Mouse (Mus musculus) heart, embryonic 10.5 days (tissue): ENCODE measurements around the gene Syn3. TPM values are rescaled to one million over a fixed set of nuclear protein-coding genes. Genes with fewer than 3 reads are reported as not detected.

Source experiments
- DNase-seq: peaks from one replicate; pipeline ENCODE4 v3.0.0-alpha.2; 2017; ENCODE audit warnings: low spot score
- H3K27ac ChIP-seq: fragments of 300-500 bp; sonication (generic); 2 replicates; pipeline ENCODE4 v1.5.1; 2016; ENCODE audit warnings: mild to moderate bottlenecking
- H3K27me3 ChIP-seq: fragments of 300-500 bp; sonication (generic); 2 replicates; pipeline ENCODE4 v1.6.1; 2016; ENCODE audit warnings: mild to moderate bottlenecking; ENCODE audit not compliant: poor library complexity, insufficient read depth, severe bottlenecking
- H3K36me3 ChIP-seq: fragments of 300-500 bp; sonication (generic); 2 replicates; pipeline ENCODE4 v1.6.1; 2016; ENCODE audit warnings: mild to moderate bottlenecking, moderate library complexity
- H3K4me1 ChIP-seq: fragments of 300-500 bp; sonication (generic); 2 replicates; pipeline ENCODE4 v1.6.1; 2016; ENCODE audit warnings: mild to moderate bottlenecking
- H3K4me3 ChIP-seq: fragments of 300-500 bp; sonication (generic); 2 replicates; pipeline ENCODE4 v1.5.1; 2016; ENCODE audit warnings: mild to moderate bottlenecking, moderate library complexity
- H3K9me3 ChIP-seq: fragments of 300-500 bp; sonication (generic); 2 replicates; pipeline ENCODE4 v1.6.1; 2016; ENCODE audit warnings: mild to moderate bottlenecking, moderate library complexity
- WGBS: fragments of 180-500 bp; shearing (Covaris S2); methylation state at CpG from one replicate; pipeline ENCODE4 v1.1.7; 2016; 5-methylcytosine and 5-hydroxymethylcytosine counted together
- polyA plus RNA-seq: library from polyadenylated mRNA; unstranded; fragments of >200 nt; fragmentation: Nextera tagmentation; extraction: Ambion mirVana; gene quantifications from 2 replicates; pipeline ENCODE4 v1.2.1, GENCODE M21; 2016

Syn3 gene
- polyA plus RNA-seq, 1 experiment from 2014 or later, result 1.2 TPM

GRCm38 (mm10) chr10:86334581-86334980, 164.1 kb downstream of the Syn3 start:
- Histone ChIP-seq H3K4me3 (no peak overlapping the region), H3K27ac (no peak overlapping the region; the same call in 1 of the 2 replicates), H3K9me3 (no peaks in the 10 kb centered on the region), H3K4me1 (peaks cover 80% of the 10 kb centered on the region), H3K36me3 (no peaks in the 10 kb centered on the region), H3K27me3 (no peaks in the 10 kb centered on the region)
- DNase-seq, result no peak
- 46% methylated on average over 8 of the region's 8 CpGs for WGBS

- 48% methylated on average over 3 of the region's 3 CpGs for WGBS
These were observed 165.8 kb downstream of the Syn3 start for GRCm38 (mm10) chr10:86332942-86333341.

GRCm38 (mm10) chr10:86331681-86332281, 166.9 kb downstream of the Syn3 start:
- Histone ChIP-seq H3K36me3 (peaks cover 2% of the 10 kb centered on the region; the same call in 1 of the 2 replicates), H3K27ac (peak overlapping the region; percentile 67), H3K27me3 (no peaks in the 10 kb centered on the region), H3K4me1 (peaks cover 54% of the 10 kb centered on the region), H3K4me3 (no peak overlapping the region), H3K9me3 (no peaks in the 10 kb centered on the region)
- WGBS, result 46% methylated on average over 7 of the region's 7 CpGs
- no peak for DNase-seq

More at GRCm38 (mm10) chr10:86332942-86333341, 165.8 kb downstream of the Syn3 start:
- no peaks in the 10 kb centered on the region for H3K36me3 ChIP-seq
- H3K9me3 ChIP-seq, result no peaks in the 10 kb centered on the region
- peak overlapping the region; percentile 7; the same call in 1 of the 2 replicates for H3K27ac ChIP-seq
- DNase-seq, result no peak
- no peak overlapping the region for H3K4me3 ChIP-seq
- peaks cover 64% of the 10 kb centered on the region for H3K4me1 ChIP-seq
- H3K27me3 ChIP-seq, result no peaks in the 10 kb centered on the region

- H3K9me3 ChIP-seq, result no peaks in the 10 kb centered on the region
- 51% methylated on average over 5 of the region's 5 CpGs for WGBS
- H3K36me3 ChIP-seq, result peaks cover 3% of the 10 kb centered on the region; the same call in 1 of the 2 replicates
- no peaks in the 10 kb centered on the region for H3K27me3 ChIP-seq
- DNase-seq, result no peak
- H3K4me3 ChIP-seq, result no peak overlapping the region
- H3K27ac ChIP-seq, result peak overlapping the region; percentile 67
- H3K4me1 ChIP-seq, result peaks cover 48% of the 10 kb centered on the region
These were observed 167.6 kb downstream of the Syn3 start for GRCm38 (mm10) chr10:86330993-86331680.

GRCm38 (mm10) chr10:86329241-86329882, 169.3 kb downstream of the Syn3 start:
- 90% methylated on average over 8 of the region's 8 CpGs for WGBS
- H3K27ac ChIP-seq, result no peak overlapping the region
- no peaks in the 10 kb centered on the region for H3K9me3 ChIP-seq
- DNase-seq, result no peak
- no peak overlapping the region for H3K4me3 ChIP-seq
- H3K36me3 ChIP-seq, result peaks cover 3% of the 10 kb centered on the region; the same call in 1 of the 2 replicates
- H3K27me3 ChIP-seq, result no peaks in the 10 kb centered on the region
- H3K4me1 ChIP-seq, result peaks cover 41% of the 10 kb centered on the region

- Histone ChIP-seq H3K4me3 (no peak overlapping the region), H3K36me3 (peaks cover 3% of the 10 kb centered on the region; the same call in 1 of the 2 replicates), H3K4me1 (peaks cover 37% of the 10 kb centered on the region), H3K27ac (no peak overlapping the region), H3K9me3 (no peaks in the 10 kb centered on the region), H3K27me3 (no peaks in the 10 kb centered on the region)
- 80% methylated on average over 2 of the region's 2 CpGs for WGBS
- DNase-seq, result no peak
These were observed 170.0 kb downstream of the Syn3 start for GRCm38 (mm10) chr10:86328691-86329090.

- Histone ChIP-seq H3K9me3 (no peaks in the 10 kb centered on the region), H3K27ac (no peak overlapping the region), H3K27me3 (no peaks in the 10 kb centered on the region), H3K36me3 (peaks cover 3% of the 10 kb centered on the region; the same call in 1 of the 2 replicates), H3K4me1 (peaks cover 33% of the 10 kb centered on the region), H3K4me3 (no peak overlapping the region)
- 91% methylated on average over 4 of the region's 4 CpGs for WGBS
- no peak for DNase-seq
These were observed 170.6 kb downstream of the Syn3 start for GRCm38 (mm10) chr10:86328143-86328542.

- DNase-seq, result no peak
- Histone ChIP-seq H3K36me3 (peaks cover 6% of the 10 kb centered on the region; the same call in 1 of the 2 replicates), H3K27me3 (no peaks in the 10 kb centered on the region), H3K4me1 (peaks cover 14% of the 10 kb centered on the region), H3K9me3 (no peaks in the 10 kb centered on the region), H3K27ac (0 out of 2 replicates have a peak overlapping the region, but pooled peaks have one; percentile 22), H3K4me3 (no peak overlapping the region)
- 45% methylated on average over 6 of the region's 6 CpGs for WGBS
These were observed 173.4 kb downstream of the Syn3 start for GRCm38 (mm10) chr10:86325272-86325671.

GRCm38 (mm10) chr10:86323275-86323994, 175.3 kb downstream of the Syn3 start:
- Histone ChIP-seq H3K27me3 (no peaks in the 10 kb centered on the region), H3K9me3 (no peaks in the 10 kb centered on the region), H3K4me1 (peaks cover 12% of the 10 kb centered on the region), H3K36me3 (peaks cover 6% of the 10 kb centered on the region; the same call in 1 of the 2 replicates), H3K27ac (no peak overlapping the region), H3K4me3 (no peak overlapping the region)
- WGBS, result 87% methylated on average over 4 of the region's 4 CpGs
- no peak for DNase-seq

GRCm38 (mm10) chr10:86322006-86322405, 176.7 kb downstream of the Syn3 start:
- Histone ChIP-seq H3K27ac (no peak overlapping the region), H3K9me3 (no peaks in the 10 kb centered on the region), H3K27me3 (no peaks in the 10 kb centered on the region), H3K4me1 (peaks cover 16% of the 10 kb centered on the region), H3K4me3 (no peak overlapping the region), H3K36me3 (peaks cover 6% of the 10 kb centered on the region; the same call in 1 of the 2 replicates)
- DNase-seq, result no peak
- 38% methylated on average over 1 of the region's 1 CpGs for WGBS

- Histone ChIP-seq H3K27me3 (no peaks in the 10 kb centered on the region), H3K4me1 (peaks cover 19% of the 10 kb centered on the region), H3K9me3 (no peaks in the 10 kb centered on the region), H3K36me3 (0 out of 2 replicates have a peak, but pooled peaks cover 3% of the 10 kb centered on the region), H3K4me3 (no peak overlapping the region), H3K27ac (no peak overlapping the region; the same call in 1 of the 2 replicates)
- DNase-seq, result no peak
- WGBS, result 79% methylated on average over 8 of the region's 8 CpGs
These were observed 177.5 kb downstream of the Syn3 start for GRCm38 (mm10) chr10:86321194-86321593.

- Histone ChIP-seq H3K27ac (no peak overlapping the region), H3K4me3 (no peak overlapping the region), H3K9me3 (no peaks in the 10 kb centered on the region), H3K27me3 (no peaks in the 10 kb centered on the region), H3K36me3 (0 out of 2 replicates have a peak, but pooled peaks cover 3% of the 10 kb centered on the region), H3K4me1 (peaks cover 23% of the 10 kb centered on the region)
- 97% methylated on average over 5 of the region's 5 CpGs for WGBS
- no peak for DNase-seq
These were observed 178.5 kb downstream of the Syn3 start for GRCm38 (mm10) chr10:86320204-86320603.
